Mouse (Mus musculus) myocyte (in vitro differentiated cells): ENCODE measurements around the gene Arl14. TPM values are rescaled to one million over a fixed set of nuclear protein-coding genes. Genes with fewer than 3 reads are reported as not detected.

Source experiments
- H3K27me3 ChIP-seq: one replicate; pipeline ENCODE4 v1.6.1; 2011; ENCODE audit not compliant: control insufficient read depth, insufficient read depth, insufficient read length
- H3K36me3 ChIP-seq: one replicate; pipeline ENCODE4 v1.6.1; 2011; ENCODE audit not compliant: control insufficient read depth, insufficient read depth
- H3K4me2 ChIP-seq: one replicate; pipeline ENCODE4 v1.6.1; 2011; ENCODE audit warnings: low read depth, control low read depth
- H3K4me3 ChIP-seq: one replicate; pipeline ENCODE4 v1.5.1; 2011; ENCODE audit warnings: mild to moderate bottlenecking, control low read depth, moderate library complexity
- H3K79me2 ChIP-seq: one replicate; pipeline ENCODE4 v1.6.1; 2011; ENCODE audit not compliant: control insufficient read depth, insufficient read depth
- H3ac ChIP-seq: one replicate; pipeline ENCODE4 v1.6.1; 2011; ENCODE audit not compliant: control insufficient read depth, insufficient read length
- CEBPB ChIP-seq: IDR thresholded peaks from 2 replicates; pipeline ENCODE4 v1.6.1; 2011; ENCODE audit warnings: mild to moderate bottlenecking, moderate library complexity; ENCODE audit not compliant: poor library complexity, insufficient read depth, severe bottlenecking
- E2F4 ChIP-seq: IDR thresholded peaks from one replicate; pipeline ENCODE4 v1.6.1; 2011; ENCODE audit warnings: mild to moderate bottlenecking, control low read depth, moderate library complexity; ENCODE audit not compliant: insufficient read depth
- MAX ChIP-seq: IDR thresholded peaks from one replicate; pipeline ENCODE4 v1.6.1; 2011; ENCODE audit warnings: low read depth, mild to moderate bottlenecking, control low read depth
- MYOD1 ChIP-seq, 3 experiments: IDR thresholded peaks; one replicate each; pipeline ENCODE4 v1.6.1; 2011; ENCODE audit warnings: control low read depth in 2 of 3, low read depth in 2 of 3, mild to moderate bottlenecking in 2 of 3, moderate library complexity in 1 of 3; ENCODE audit not compliant: insufficient read length in 2 of 3, control insufficient read depth in 1 of 3
- MYOG ChIP-seq, 3 experiments: IDR thresholded peaks; one replicate each; pipeline ENCODE4 v1.6.1; 2011; ENCODE audit warnings: control low read depth in 2 of 3, low read depth in 2 of 3, mild to moderate bottlenecking in 2 of 3; ENCODE audit not compliant: insufficient read length in 2 of 3, control insufficient read depth in 1 of 3, insufficient read depth in 1 of 3
- POLR2A ChIP-seq: IDR thresholded peaks from one replicate; pipeline ENCODE4 v1.6.1; 2011; ENCODE audit warnings: low read depth, mild to moderate bottlenecking, control low read depth, moderate library complexity; ENCODE audit not compliant: insufficient read length
- POLR2AphosphoS2 ChIP-seq: IDR thresholded peaks from one replicate; pipeline ENCODE4 v1.6.1; 2011; ENCODE audit warnings: low read depth, control low read depth; ENCODE audit not compliant: insufficient read length
- REST ChIP-seq: IDR thresholded peaks from one replicate; pipeline ENCODE4 v1.6.1; 2011; ENCODE audit warnings: mild to moderate bottlenecking, control low read depth, moderate library complexity; ENCODE audit not compliant: insufficient read depth, insufficient read length
- SRF ChIP-seq: IDR thresholded peaks from one replicate; pipeline ENCODE4 v1.6.1; 2011; ENCODE audit warnings: low read depth; ENCODE audit not compliant: control insufficient read depth, insufficient read length
- TCF12 ChIP-seq: IDR thresholded peaks from one replicate; pipeline ENCODE4 v1.6.1; 2011; ENCODE audit warnings: mild to moderate bottlenecking, control low read depth; ENCODE audit not compliant: poor library complexity, insufficient read depth, severe bottlenecking
- TCF3 ChIP-seq: IDR thresholded peaks from one replicate; pipeline ENCODE4 v1.6.1; 2011; ENCODE audit warnings: low read depth, control low read depth; ENCODE audit not compliant: insufficient read length
- USF1 ChIP-seq: IDR thresholded peaks from one replicate; pipeline ENCODE4 v1.6.1; 2011; ENCODE audit warnings: low read depth, mild to moderate bottlenecking, control low read depth, moderate library complexity
- polyA plus RNA-seq: library from polyadenylated mRNA; unstranded; fragments of >200 nt; fragmentation: generic; extraction: Trizol; gene quantifications from one replicate; pipeline ENCODE4 v1.2.1, GENCODE M21; 2012; ENCODE audit warnings: missing spikeins

Gene Arl14
- polyA plus RNA-seq, 1 experiment, result not detected

GRCm38 (mm10) chr3:69213465-69213864 is 8.8 kb upstream of the Arl14 start:
- H3K36me3 ChIP-seq, result no peaks in the 10 kb centered on the region
- TF ChIP-seq TCF12 (no peak), TCF3 (no peak), E2F4 (no peak), MYOG (IDR thresholded peaks at IDR 0.05; ENCODE audit: control insufficient read depth in 1 of 3, insufficient read depth in 1 of 3, insufficient read length in 2 of 3, low read depth in 2 of 3) (no peak), REST (no peak), MYOD1 (IDR thresholded peaks at IDR 0.05; ENCODE audit: control insufficient read depth in 1 of 3, insufficient read length in 2 of 3, low read depth in 2 of 3) (no peak)
- no peaks in the 10 kb centered on the region for H3K27me3 ChIP-seq

GRCm38 (mm10) chr3:69214566-69214965 is 7.7 kb upstream of the Arl14 start:
- Histone ChIP-seq H3K4me3 (no peak overlapping the region), H3K36me3 (no peaks in the 10 kb centered on the region), H3K27me3 (no peaks in the 10 kb centered on the region), H3K4me2 (no peak overlapping the region), H3ac (no peak overlapping the region), H3K79me2 (no peaks in the 10 kb centered on the region)
- TF ChIP-seq CEBPB (no peak), POLR2AphosphoS2 (no peak), POLR2A (no peak), TCF3 (no peak), SRF (no peak), REST (no peak), USF1 (no peak), MYOG (IDR thresholded peaks at IDR 0.05; ENCODE audit: control insufficient read depth in 1 of 3, insufficient read depth in 1 of 3, insufficient read length in 2 of 3, low read depth in 2 of 3) (no peak), MAX (no peak), E2F4 (no peak), MYOD1 (IDR thresholded peaks at IDR 0.05; ENCODE audit: control insufficient read depth in 1 of 3, insufficient read length in 2 of 3, low read depth in 2 of 3) (no peak), TCF12 (no peak)

More at GRCm38 (mm10) chr3:69213465-69213864, 8.8 kb upstream of the Arl14 start:
- Histone ChIP-seq H3K4me2 (no peak overlapping the region), H3ac (no peak overlapping the region), H3K79me2 (no peaks in the 10 kb centered on the region), H3K4me3 (no peak overlapping the region)

- TF ChIP-seq CEBPB (no peak), POLR2AphosphoS2 (no peak), SRF (no peak), USF1 (no peak), E2F4 (no peak), TCF12 (no peak), REST (no peak), MYOD1 (IDR thresholded peaks at IDR 0.05; ENCODE audit: control insufficient read depth in 1 of 3, insufficient read length in 2 of 3, low read depth in 2 of 3) (no peak), MAX (no peak), MYOG (IDR thresholded peaks at IDR 0.05; ENCODE audit: control insufficient read depth in 1 of 3, insufficient read depth in 1 of 3, insufficient read length in 2 of 3, low read depth in 2 of 3) (no peak), POLR2A (no peak), TCF3 (no peak)
- Histone ChIP-seq H3K4me2 (no peak overlapping the region), H3K4me3 (no peak overlapping the region), H3K79me2 (no peaks in the 10 kb centered on the region), H3K36me3 (no peaks in the 10 kb centered on the region), H3K27me3 (no peaks in the 10 kb centered on the region), H3ac (no peak overlapping the region)
Observed at GRCm38 (mm10) chr3:69222502-69222900, 282 bp downstream of the Arl14 start.

- no peak overlapping the region for H3K4me3 ChIP-seq
- TF ChIP-seq SRF, result no peak
- no peak for TF ChIP-seq CEBPB
- no peak for TF ChIP-seq REST
- TF ChIP-seq TCF12, result no peak
- H3K36me3 ChIP-seq, result no peaks in the 10 kb centered on the region
- no peaks in the 10 kb centered on the region for H3K79me2 ChIP-seq
- H3K4me2 ChIP-seq, result no peak overlapping the region
- no peaks in the 10 kb centered on the region for H3K27me3 ChIP-seq
- no peak overlapping the region for H3ac ChIP-seq
Observed at GRCm38 (mm10) chr3:69222987-69223386, 768 bp downstream of the Arl14 start.

GRCm38 (mm10) chr3:69223666-69224065 is 1.4 kb downstream of the Arl14 start:
- H3K36me3 ChIP-seq, result no peaks in the 10 kb centered on the region
- no peaks in the 10 kb centered on the region for H3K27me3 ChIP-seq
- H3K79me2 ChIP-seq, result no peaks in the 10 kb centered on the region
- no peak overlapping the region for H3ac ChIP-seq
- no peak overlapping the region for H3K4me2 ChIP-seq
- TF ChIP-seq E2F4 (no peak), SRF (no peak), POLR2A (no peak), CEBPB (no peak), MAX (no peak), TCF12 (no peak), MYOG (IDR thresholded peaks at IDR 0.05; ENCODE audit: control insufficient read depth in 1 of 3, insufficient read depth in 1 of 3, insufficient read length in 2 of 3, low read depth in 2 of 3) (no peak), TCF3 (no peak), POLR2AphosphoS2 (no peak), MYOD1 (IDR thresholded peaks at IDR 0.05; ENCODE audit: control insufficient read depth in 1 of 3, insufficient read length in 2 of 3, low read depth in 2 of 3) (no peak), USF1 (no peak), REST (no peak)
- H3K4me3 ChIP-seq, result no peak overlapping the region
